Mouse (Mus musculus) urinary bladder, postnatal 14 days (tissue): ENCODE measurements around the gene Mas1.

ENCODE experiments used
- DNase-seq: peaks from one replicate; pipeline ENCODE4 v3.0.0; 2021; ENCODE audit warnings: low spot score

Gene Mas1

DNA sequence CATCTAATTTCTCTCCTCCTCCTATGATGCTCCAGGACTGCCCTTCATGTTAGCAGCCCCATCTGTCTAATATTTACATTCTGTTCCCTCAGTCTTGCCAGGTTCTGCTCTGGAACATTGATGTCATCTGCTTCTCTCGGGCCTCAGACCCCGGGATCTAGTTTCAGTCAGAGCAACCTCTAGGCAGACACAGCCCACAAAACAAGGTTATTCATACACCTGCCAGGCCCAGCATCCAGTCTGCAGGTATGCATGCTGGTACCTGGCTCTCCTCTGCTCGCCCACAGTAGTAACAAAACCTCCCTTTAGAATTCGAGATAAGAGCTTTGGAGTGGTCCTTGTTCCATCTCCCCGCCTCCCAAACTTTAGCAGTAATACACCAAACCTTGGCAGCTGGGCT, 37.6 kb downstream of the Mas1 start:
- no peak for DNase-seq

DNA sequence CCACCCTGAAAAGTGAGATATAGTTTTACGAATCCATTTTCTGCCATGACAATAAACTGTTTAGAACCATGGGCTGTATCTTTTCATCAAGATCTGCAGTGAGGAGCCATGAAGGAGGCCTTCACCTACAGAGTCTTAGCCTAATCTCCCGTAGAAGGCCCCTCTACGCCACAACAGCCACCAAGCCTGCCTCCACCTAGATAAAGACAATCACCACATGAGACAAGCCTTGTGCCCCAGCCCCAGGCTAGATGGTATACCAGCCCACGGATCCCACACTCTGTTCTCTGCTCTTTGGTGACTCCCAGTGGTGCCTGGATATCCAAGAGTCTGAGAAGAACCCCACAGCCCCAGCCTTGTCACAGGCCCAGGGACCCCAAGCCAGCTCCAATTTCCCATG, 52.1 kb downstream of the Mas1 start:
- no peak for DNase-seq

DNA sequence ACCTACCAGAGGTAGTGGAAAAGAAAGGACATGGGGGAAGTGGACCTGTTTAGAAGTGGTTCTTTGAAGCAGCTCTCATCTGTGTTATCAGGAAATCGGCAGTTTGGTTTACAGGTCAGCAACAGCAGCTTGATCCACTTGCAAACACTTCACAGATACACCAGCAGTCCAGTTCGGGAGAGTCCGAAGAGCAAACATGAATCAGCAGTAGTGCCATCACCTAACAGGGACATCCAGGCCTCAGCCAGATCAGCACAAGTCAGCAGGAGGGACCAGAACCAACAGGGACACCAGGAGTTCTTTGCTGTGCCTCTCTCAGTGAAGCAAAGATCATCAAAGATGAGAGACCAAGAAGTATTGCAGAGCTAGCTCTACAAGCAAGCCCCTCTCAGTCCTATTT, 53.4 kb downstream of the Mas1 start:
- no peak for DNase-seq

DNA sequence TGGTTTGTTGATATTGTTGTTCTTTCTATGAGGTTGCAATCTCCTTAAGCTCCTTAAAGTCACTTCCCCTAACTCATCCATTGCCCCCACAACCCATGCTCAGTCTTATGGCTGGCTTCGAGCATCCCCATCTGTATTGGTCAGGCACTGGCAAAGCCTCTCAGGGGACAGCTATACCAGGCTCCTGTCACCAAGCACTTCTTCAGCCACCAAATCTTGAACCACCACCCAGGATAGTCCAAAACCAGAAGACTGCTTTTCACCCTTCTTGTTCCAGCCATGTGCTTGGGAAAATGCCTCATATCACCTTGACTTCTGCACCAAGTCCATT, 57.0 kb downstream of the Mas1 start:
- no peak for DNase-seq

DNA sequence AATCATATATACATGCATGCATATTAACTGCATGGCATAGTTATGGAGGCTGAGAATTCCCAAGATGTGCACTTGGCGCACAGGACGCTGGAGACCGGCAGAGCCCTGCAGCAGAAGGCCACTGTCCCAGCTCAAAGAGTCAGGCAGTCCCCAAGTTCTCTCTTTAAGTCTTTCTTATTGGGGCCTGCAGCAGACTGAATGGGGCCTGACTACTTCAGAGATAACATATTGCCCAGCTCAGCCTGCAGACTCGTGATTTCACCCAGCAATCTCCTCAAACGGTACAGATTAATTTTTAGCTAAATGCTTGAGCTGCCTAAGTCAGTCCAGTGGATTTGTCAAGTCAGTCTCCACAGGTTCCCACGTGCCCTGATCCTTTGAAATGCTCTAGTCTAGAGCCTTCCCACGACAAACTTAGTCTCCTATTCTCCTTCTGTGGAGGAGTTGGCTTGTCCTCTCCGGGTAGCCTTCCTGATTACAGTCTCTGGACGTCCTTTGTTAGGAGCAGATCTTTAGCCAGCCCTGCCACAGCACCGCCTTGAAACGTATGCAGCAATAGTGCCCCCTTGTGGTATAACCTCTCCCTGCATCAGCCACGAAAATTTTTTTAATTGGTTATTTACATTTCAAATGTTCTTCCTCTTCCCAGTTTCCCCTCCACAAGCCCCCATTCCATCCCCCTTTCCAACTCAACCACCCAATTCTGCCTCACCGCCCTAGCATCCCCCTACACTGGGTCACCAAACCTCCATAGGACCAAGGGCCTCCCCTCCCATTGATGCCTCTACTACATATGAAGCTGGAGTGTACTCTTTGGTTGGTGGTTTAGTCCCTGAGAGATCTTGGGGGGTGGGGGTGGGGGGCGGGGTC, 57.6 kb downstream of the Mas1 start:
- peak; percentile 75 for DNase-seq

GRCm38 (mm10) chr17:12808851-12809250, 59.1 kb downstream of the Mas1 start:
- DNase-seq, result no peak

DNA sequence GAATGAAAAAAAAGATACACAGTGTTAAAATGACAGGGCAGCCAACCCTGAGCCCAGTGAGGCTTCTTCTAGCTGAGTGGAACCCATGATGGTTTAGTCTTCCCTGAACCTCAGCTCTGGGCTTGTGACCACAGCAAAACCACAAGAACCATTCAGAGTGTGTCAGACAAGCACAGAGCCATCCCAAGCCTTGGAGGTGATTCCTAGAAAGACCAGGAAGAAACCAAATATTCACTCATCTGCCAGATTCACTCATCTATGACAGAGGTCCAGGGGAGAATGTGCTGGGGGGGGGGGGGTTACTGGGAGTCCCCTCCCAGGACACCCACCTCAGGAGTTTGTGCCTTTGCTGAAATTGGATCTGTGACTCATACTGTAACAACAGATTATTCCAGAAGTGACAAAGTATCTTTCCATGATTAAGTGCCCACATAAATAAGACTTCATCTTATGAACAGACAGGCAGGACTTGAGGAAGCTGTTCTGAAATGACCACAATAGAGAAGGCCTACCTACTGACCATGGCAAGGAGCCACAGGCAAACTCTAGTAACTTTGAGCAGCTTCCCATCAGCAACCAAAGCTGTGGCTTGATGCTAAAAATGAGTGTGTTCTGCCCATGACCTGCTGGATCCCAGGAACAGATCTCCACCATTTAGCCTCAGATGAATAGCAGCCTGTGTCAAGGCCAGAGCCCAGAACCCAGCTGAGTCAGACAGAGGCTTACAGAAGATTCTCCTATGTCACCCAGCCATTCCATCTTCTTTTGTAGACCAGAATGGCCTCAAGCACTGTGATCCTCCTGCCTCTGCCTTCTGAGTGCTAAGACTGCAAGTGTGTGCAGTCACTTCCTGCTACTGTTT, 63.1 kb downstream of the Mas1 start:
- DNase-seq, result no peak

- DNase-seq, result no peak
These were observed 65.9 kb downstream of the Mas1 start for GRCm38 (mm10) chr17:12801861-12802540.

- peak; percentile 35 for DNase-seq
These were observed 68.3 kb downstream of the Mas1 start for GRCm38 (mm10) chr17:12799368-12800275.

GRCm38 (mm10) chr17:12798571-12798970, 69.4 kb downstream of the Mas1 start:
- no peak for DNase-seq

- DNase-seq, result no peak
These were observed 70.4 kb downstream of the Mas1 start for GRCm38 (mm10) chr17:12797427-12798029.

- no peak for DNase-seq
These were observed 71.3 kb downstream of the Mas1 start for GRCm38 (mm10) chr17:12796633-12797032.

DNA sequence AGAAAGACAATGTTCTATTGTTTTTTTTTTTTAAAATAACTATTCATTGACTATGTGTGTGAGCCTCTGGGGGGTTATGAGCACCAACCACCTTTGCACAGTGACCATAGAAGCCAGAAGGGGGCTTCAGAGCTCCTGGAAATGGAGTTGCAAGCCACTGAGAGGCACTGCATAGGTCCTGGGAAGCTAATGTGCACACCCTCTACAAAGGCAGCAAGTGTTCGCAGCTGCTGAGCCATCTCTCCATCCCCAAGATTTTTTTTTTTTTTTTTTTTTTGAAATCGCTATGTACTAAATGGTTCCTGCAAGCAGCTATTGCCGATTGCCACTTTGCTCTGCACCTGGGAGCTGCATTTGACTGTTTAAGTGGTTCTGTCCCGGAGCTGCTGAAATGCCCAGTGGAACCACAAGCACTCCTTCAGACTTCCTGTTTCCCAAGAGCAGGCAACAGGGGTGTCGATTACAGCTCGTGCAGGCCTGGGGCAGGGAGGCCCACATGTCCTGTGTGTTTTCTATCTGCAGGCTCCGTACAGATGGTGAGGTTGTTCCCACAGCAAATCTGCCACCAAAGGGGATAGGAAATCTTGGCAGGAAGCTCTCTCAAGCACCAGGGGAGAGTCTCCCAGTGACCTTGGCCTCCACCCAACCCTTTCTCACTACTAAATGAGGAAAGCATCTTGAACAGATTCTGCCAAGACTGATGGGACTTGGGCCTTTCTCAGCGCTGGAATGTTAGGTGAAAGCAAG, 74.1 kb downstream of the Mas1 start:
- DNase-seq, result peak; percentile 47

DNA sequence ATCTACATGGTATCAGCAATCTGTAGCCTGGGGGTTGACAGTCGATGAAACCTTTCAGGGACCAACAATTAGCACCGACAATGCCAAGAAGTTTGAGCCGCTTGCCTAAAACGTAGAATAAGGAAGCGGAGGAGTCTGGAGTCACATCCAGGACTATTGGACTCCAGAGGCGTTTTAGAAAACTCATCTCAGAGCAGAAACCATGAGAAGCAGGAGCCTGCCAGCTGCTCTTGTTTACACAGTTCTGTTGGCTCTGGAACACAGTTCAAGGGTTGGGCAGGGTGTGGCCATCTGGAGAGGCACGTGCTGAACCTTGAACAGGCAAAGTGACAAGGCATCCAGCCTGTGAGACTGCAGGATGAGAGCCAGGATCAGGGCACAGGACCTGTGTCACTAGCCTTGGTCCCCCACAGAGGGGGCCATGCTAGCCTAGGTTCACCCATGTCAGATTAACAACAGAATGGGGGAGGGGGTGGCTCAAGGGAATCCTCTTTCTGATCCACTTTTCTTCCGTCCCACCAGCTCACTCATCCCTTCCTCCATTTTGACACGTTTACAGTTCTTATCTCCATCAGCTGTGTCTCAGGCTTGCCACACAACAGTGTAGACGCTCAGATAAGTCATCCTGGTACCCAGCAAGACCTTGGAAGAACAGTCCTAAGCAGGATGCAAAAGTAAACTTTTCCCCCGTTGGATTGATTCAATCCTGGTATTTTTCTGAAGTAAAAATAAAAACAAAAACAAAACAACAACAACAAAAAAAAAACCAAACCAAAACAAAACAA, 75.3 kb downstream of the Mas1 start:
- peak; percentile 86 for DNase-seq

- peak; percentile 56 for DNase-seq
These were observed 76.5 kb downstream of the Mas1 start for GRCm38 (mm10) chr17:12791420-12791819.

DNA sequence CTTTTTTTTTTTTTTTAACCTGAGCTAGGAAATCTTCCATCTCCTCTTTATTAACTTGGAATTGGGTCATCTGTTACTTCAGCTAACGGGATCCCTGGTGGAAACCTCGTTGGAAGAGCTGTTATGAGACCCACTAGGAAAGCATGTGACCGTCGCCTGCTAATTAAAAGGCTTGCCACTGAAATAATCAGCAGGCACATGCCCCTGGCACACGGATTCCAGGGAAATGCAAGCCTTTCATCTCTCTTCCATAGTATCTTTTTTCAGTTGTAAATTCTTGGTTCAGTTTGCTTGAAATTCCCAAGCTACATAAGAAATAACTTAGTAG, 76.9 kb downstream of the Mas1 start:
- no peak for DNase-seq
